Mouse (Mus musculus) heart, embryonic 11.5 days (tissue): ENCODE measurements at regions not wholly inside any gene's neighbourhood (a gene's known extent, or its start where the extent isn't known, plus 50 kb on each side); places are given as distances from the start of the nearest gene placed in this dataset.

ENCODE experiments used
- ATAC-seq: fragments of 200-750 bp; cut with Nextera tagmentation; replicated peaks from 2 replicates; pipeline ENCODE4 v1.8.0; 2017; ENCODE audit warnings: moderate library complexity; ENCODE audit not compliant: insufficient number of reproducible peaks, low FRiP score, low TSS enrichment
- H3K27ac ChIP-seq: fragments of 300-500 bp; sonication (generic); 2 replicates; pipeline ENCODE4 v1.5.1; 2014; ENCODE audit warnings: mild to moderate bottlenecking, low read depth, low read length
- H3K27me3 ChIP-seq: fragments of 300-500 bp; sonication (generic); 2 replicates; pipeline ENCODE4 v1.6.1; 2014; ENCODE audit warnings: mild to moderate bottlenecking, low read length, mixed read lengths; ENCODE audit not compliant: control insufficient read depth, insufficient read depth
- H3K36me3 ChIP-seq: fragments of 300-500 bp; sonication (generic); 2 replicates; pipeline ENCODE4 v1.6.1; 2014; ENCODE audit warnings: mild to moderate bottlenecking, low read length, moderate library complexity, mixed read lengths; ENCODE audit not compliant: control insufficient read depth, insufficient read depth
- H3K4me1 ChIP-seq: fragments of 300-500 bp; sonication (generic); 2 replicates; pipeline ENCODE4 v1.6.1; 2014; ENCODE audit warnings: low read length; ENCODE audit not compliant: control insufficient read depth, insufficient read depth
- H3K4me2 ChIP-seq: fragments of 300-500 bp; sonication (generic); 2 replicates; pipeline ENCODE4 v1.6.1; 2014; ENCODE audit warnings: mild to moderate bottlenecking, moderate library complexity
- H3K4me3 ChIP-seq: fragments of 300-500 bp; sonication (generic); 2 replicates; pipeline ENCODE4 v1.5.1; 2014; ENCODE audit warnings: low read depth, low read length
- H3K9ac ChIP-seq: fragments of 300-500 bp; sonication (generic); 2 replicates; pipeline ENCODE4 v1.6.1; 2014; ENCODE audit warnings: mild to moderate bottlenecking, low read depth, low read length, moderate library complexity
- H3K9me3 ChIP-seq: fragments of 300-500 bp; sonication (generic); replicated peaks from 2 replicates; pipeline ENCODE4 v1.6.1; 2016; ENCODE audit warnings: low read length; ENCODE audit not compliant: control insufficient read depth
- WGBS: fragments of 180-500 bp; shearing (Covaris S2); extraction: QIAGEN DNeasy Blood & Tissue Kit; methylation state at CpG from one replicate; pipeline ENCODE4 v1.1.7; 2014; ENCODE audit not compliant: insufficient replicate concordance; 5-methylcytosine and 5-hydroxymethylcytosine counted together

GRCm38 (mm10) chr1:179866056-179866772, 62.7 kb upstream of the Ahctf1 start:
- H3K36me3 ChIP-seq: no peaks in the 10 kb centered on the region
- ATAC-seq: no peak
- peak overlapping the region; percentile 54 for H3K27ac ChIP-seq
- peaks cover 12% of the 10 kb centered on the region for H3K4me1 ChIP-seq
- H3K9me3 ChIP-seq: no peaks in the 10 kb centered on the region
- WGBS: 69% methylated on average over 16 of the region's 16 CpGs
- H3K9ac ChIP-seq: peak overlapping the region; percentile 12; the same call in 1 of the 2 replicates
- H3K4me2 ChIP-seq: no peak overlapping the region
- no peak overlapping the region for H3K4me3 ChIP-seq
- H3K27me3 ChIP-seq: no peaks in the 10 kb centered on the region

- H3K9ac ChIP-seq: peak overlapping the region; percentile 12; the same call in 1 of the 2 replicates
- no peaks in the 10 kb centered on the region for H3K36me3 ChIP-seq
- peaks cover 12% of the 10 kb centered on the region for H3K4me1 ChIP-seq
- H3K9me3 ChIP-seq: no peaks in the 10 kb centered on the region
- 45% methylated on average over 11 of the region's 11 CpGs for WGBS
- H3K4me2 ChIP-seq: no peak overlapping the region
- H3K27ac ChIP-seq: no peak overlapping the region
- no peak overlapping the region for H3K4me3 ChIP-seq
- ATAC-seq: no peak
- H3K27me3 ChIP-seq: no peaks in the 10 kb centered on the region
Observed at GRCm38 (mm10) chr1:179865561-179865960, 62.1 kb upstream of the Ahctf1 start.

- no peak overlapping the region for H3K27ac ChIP-seq
- peaks cover 12% of the 10 kb centered on the region for H3K4me1 ChIP-seq
- no peaks in the 10 kb centered on the region for H3K36me3 ChIP-seq
- H3K9ac ChIP-seq: no peak overlapping the region
- no peak for ATAC-seq
- 80% methylated on average over 5 of the region's 5 CpGs for WGBS
- no peaks in the 10 kb centered on the region for H3K27me3 ChIP-seq
- H3K9me3 ChIP-seq: no peaks in the 10 kb centered on the region
- H3K4me3 ChIP-seq: no peak overlapping the region
- H3K4me2 ChIP-seq: no peak overlapping the region
Observed at GRCm38 (mm10) chr1:179864537-179865226, 61.2 kb upstream of the Ahctf1 start.

GRCm38 (mm10) chr1:179863420-179863819, 59.9 kb upstream of the Ahctf1 start:
- no peaks in the 10 kb centered on the region for H3K27me3 ChIP-seq
- no peak for ATAC-seq
- H3K4me2 ChIP-seq: no peak overlapping the region
- no peaks in the 10 kb centered on the region for H3K9me3 ChIP-seq
- no peak overlapping the region for H3K27ac ChIP-seq
- no peak overlapping the region for H3K4me3 ChIP-seq
- WGBS: 45% methylated on average over 4 of the region's 4 CpGs
- no peak overlapping the region for H3K9ac ChIP-seq
- peaks cover 12% of the 10 kb centered on the region for H3K4me1 ChIP-seq
- no peaks in the 10 kb centered on the region for H3K36me3 ChIP-seq

GRCm38 (mm10) chr1:179862941-179863340, 59.5 kb upstream of the Ahctf1 start:
- Histone ChIP-seq H3K4me1 (peaks cover 12% of the 10 kb centered on the region), H3K27me3 (no peaks in the 10 kb centered on the region), H3K27ac (no peak overlapping the region), H3K4me2 (no peak overlapping the region), H3K36me3 (no peaks in the 10 kb centered on the region), H3K9me3 (no peaks in the 10 kb centered on the region), H3K9ac (no peak overlapping the region), H3K4me3 (no peak overlapping the region)
- 43% methylated on average over 3 of the region's 3 CpGs for WGBS
- no peak for ATAC-seq

- H3K36me3 ChIP-seq: no peaks in the 10 kb centered on the region
- no peak for ATAC-seq
Observed at GRCm38 (mm10) chr1:179861776-179862175, 58.3 kb upstream of the Ahctf1 start.

GRCm38 (mm10) chr1:179859552-179859902, 56.0 kb upstream of the Ahctf1 start:
- H3K9me3 ChIP-seq: no peaks in the 10 kb centered on the region
- H3K27ac ChIP-seq: no peak overlapping the region
- no peak overlapping the region for H3K4me3 ChIP-seq
- no peak overlapping the region for H3K4me2 ChIP-seq
- peaks cover under 1% of the 10 kb centered on the region for H3K4me1 ChIP-seq
- no peaks in the 10 kb centered on the region for H3K27me3 ChIP-seq
- 77% methylated on average over 8 of the region's 8 CpGs for WGBS
- H3K36me3 ChIP-seq: no peaks in the 10 kb centered on the region
- no peak for ATAC-seq
- H3K9ac ChIP-seq: no peak overlapping the region

More at GRCm38 (mm10) chr1:179861776-179862175, 58.3 kb upstream of the Ahctf1 start:
- Histone ChIP-seq H3K9ac (no peak overlapping the region), H3K4me1 (peaks cover 12% of the 10 kb centered on the region), H3K27ac (no peak overlapping the region), H3K9me3 (no peaks in the 10 kb centered on the region), H3K27me3 (no peaks in the 10 kb centered on the region), H3K4me3 (no peak overlapping the region), H3K4me2 (no peak overlapping the region)
- WGBS: 83% methylated on average over 3 of the region's 3 CpGs

- no peaks in the 10 kb centered on the region for H3K9me3 ChIP-seq
- 37% methylated on average over 14 of the region's 14 CpGs for WGBS
- H3K27me3 ChIP-seq: no peaks in the 10 kb centered on the region
- H3K4me3 ChIP-seq: no peak overlapping the region
- no peak overlapping the region for H3K9ac ChIP-seq
- H3K4me2 ChIP-seq: peak overlapping the region; percentile 45
- H3K27ac ChIP-seq: no peak overlapping the region
- H3K4me1 ChIP-seq: peaks cover 6% of the 10 kb centered on the region
- H3K36me3 ChIP-seq: no peaks in the 10 kb centered on the region
- no peak for ATAC-seq
Observed at GRCm38 (mm10) chr1:179858780-179859551, 55.5 kb upstream of the Ahctf1 start.
